In the genomic region with DNA sequence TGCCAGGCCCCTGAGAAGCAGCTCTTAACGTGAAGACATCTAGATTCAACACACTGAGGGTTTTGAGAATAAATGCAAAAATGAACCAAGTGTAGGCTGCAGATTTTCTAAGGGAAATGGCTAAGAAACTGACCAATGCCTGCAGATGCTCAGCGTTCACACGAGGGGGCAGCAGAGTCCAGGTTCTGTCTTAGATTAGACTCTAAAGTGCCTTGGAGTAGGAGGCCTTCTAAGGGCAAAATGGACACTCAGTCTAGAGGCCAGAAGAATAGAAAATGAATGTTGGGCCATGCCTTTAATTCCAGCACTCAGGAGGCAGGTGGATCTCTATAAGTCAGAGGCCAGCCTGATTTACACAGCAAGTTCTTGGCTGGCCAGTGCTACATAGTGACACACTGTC, we compare ENCODE assay signal across 9 mouse cellular contexts. TPM values are rescaled to one million over a fixed set of nuclear protein-coding genes. Genes with fewer than 3 reads are reported as not detected.
A peak's percentile ranks its signal among the peaks of the same experiment; 100 is the strongest.
DNase-seq lines count a peak whose midpoint lies in the region; ATAC-seq and TF ChIP-seq lines count a peak whose summit lies in the region.
"Had no signal": no experiment of that assay in that cellular context is flagged by ENCODE, and none has a peak within 500 bp of the region (broad histone marks: within the 10 kb centered on the region; RNA-seq: fewer than 3 reads in every experiment).

No protein-coding gene starts in this region.

- H3K27me3 ChIP-seq in intestine, embryonic 14.5 days (replicated peaks; ENCODE audit: control insufficient read depth, insufficient read depth, low read length) = no peaks in the 10 kb centered on the region
- no peaks in the 10 kb centered on the region for H3K27me3 ChIP-seq in lung, embryonic 15.5 days
- H3K27me3 ChIP-seq in small intestine, adult 2 months (ENCODE audit: control insufficient read depth, insufficient read depth, low read length) = no peaks in the 10 kb centered on the region

- no peaks in the 10 kb centered on the region for H3K36me3 ChIP-seq in intestine, embryonic 14.5 days (ENCODE audit: control insufficient read depth, insufficient read depth, low read length)
- H3K36me3 ChIP-seq in lung, embryonic 15.5 days = no peaks in the 10 kb centered on the region
- peaks cover 32% of the 10 kb centered on the region for H3K36me3 ChIP-seq in small intestine, adult 2 months (ENCODE audit: control insufficient read depth, insufficient read depth, low read length)
- H3K36me3 ChIP-seq: liver, embryonic 15.5 days had no signal

- ATAC-seq in intestine, embryonic 14.5 days (replicated peaks; ENCODE audit: low FRiP score, low TSS enrichment, low read depth) = peak; percentile 67; the same call in 1 of the 2 replicates
- peak; percentile 42; the same call in 1 of the 2 replicates for ATAC-seq in lung, embryonic 15.5 days (ENCODE audit: borderline replicate concordance, extremely low read depth, low FRiP score, low TSS enrichment)

- WGBS in intestine, embryonic 14.5 days = 3% methylated on average over 3 of the region's 3 CpGs
- WGBS in lung, embryonic 15.5 days = 3% methylated on average over 3 of the region's 3 CpGs
- WGBS in small intestine, adult 2 months = 2% methylated on average over 3 of the region's 3 CpGs

- no peaks in the 10 kb centered on the region for H3K9me3 ChIP-seq in intestine, embryonic 14.5 days (ENCODE audit: control insufficient read depth, low read length)
- no peaks in the 10 kb centered on the region for H3K9me3 ChIP-seq in lung, embryonic 15.5 days
- H3K9me3 ChIP-seq: liver, embryonic 15.5 days had no signal

- intact Hi-C loops in gastrocnemius, adult 2 months (cut with DNase I) = no loop called here

- H3K27ac ChIP-seq in gastrocnemius, adult 2 months = no peak overlapping the region
- no peak overlapping the region for H3K27ac ChIP-seq in cortical plate, adult 2 months (ENCODE audit: insufficient read depth, low read length)
- H3K27ac ChIP-seq in intestine, embryonic 14.5 days (ENCODE audit: low read depth) = no peak overlapping the region
- no peak overlapping the region for H3K27ac ChIP-seq in lung, embryonic 15.5 days
- H3K27ac ChIP-seq in small intestine, adult 2 months (ENCODE audit: insufficient read depth, low read depth, low read length) = no peak overlapping the region
- H3K27ac ChIP-seq: liver, embryonic 15.5 days had no signal

- TF ChIP-seq CTCF in gastrocnemius, adult 2 months (IDR thresholded peaks at IDR 0.05) = peak; percentile 96; the same call in 1 of the 2 replicates
- TF ChIP-seq CTCF in cortical plate, adult 2 months (IDR thresholded peaks at IDR 0.05; ENCODE audit: extremely low read depth, insufficient read depth, low read length) = peak; percentile 98
- peak; percentile 79; the same call in 1 of the 2 replicates for TF ChIP-seq CTCF in small intestine, adult 2 months (IDR thresholded peaks at IDR 0.05; ENCODE audit: extremely low read depth, insufficient read length, insufficient replicate concordance, low read depth, low read length)

- no peak overlapping the region for H3K4me3 ChIP-seq in gastrocnemius, adult 2 months
- H3K4me3 ChIP-seq in cortical plate, adult 2 months (ENCODE audit: insufficient read depth, low read length) = no peak overlapping the region
- H3K4me3 ChIP-seq in intestine, embryonic 14.5 days (ENCODE audit: low read depth, low read length) = no peak overlapping the region
- no peak overlapping the region for H3K4me3 ChIP-seq in lung, embryonic 15.5 days
- no peak overlapping the region for H3K4me3 ChIP-seq in small intestine, adult 2 months (ENCODE audit: low read depth, low read length)
- H3K4me3 ChIP-seq: liver, embryonic 15.5 days had no signal

- H3K4me2 ChIP-seq in intestine, embryonic 14.5 days (ENCODE audit: low read length) = no peak overlapping the region
- no peak overlapping the region for H3K4me2 ChIP-seq in lung, embryonic 15.5 days
- H3K4me2 ChIP-seq: liver, embryonic 15.5 days had no signal

- no peak for TF ChIP-seq POLR2A in cortical plate, adult 2 months (IDR thresholded peaks at IDR 0.05; ENCODE audit: extremely low read depth, insufficient read depth, low read length)
- no peak for TF ChIP-seq POLR2A in small intestine, adult 2 months (IDR thresholded peaks at IDR 0.05; ENCODE audit: low read depth, low read length)

- H3K4me1 ChIP-seq in cortical plate, adult 2 months (ENCODE audit: control insufficient read depth, insufficient read depth, low read length) = no peaks in the 10 kb centered on the region
- no peaks in the 10 kb centered on the region for H3K4me1 ChIP-seq in intestine, embryonic 14.5 days (replicated peaks; ENCODE audit: control insufficient read depth, insufficient read depth, low read length)
- no peaks in the 10 kb centered on the region for H3K4me1 ChIP-seq in lung, embryonic 15.5 days
- no peaks in the 10 kb centered on the region for H3K4me1 ChIP-seq in small intestine, adult 2 months (ENCODE audit: control insufficient read depth, insufficient read depth, insufficient read length, low read length)
- H3K4me1 ChIP-seq: liver, embryonic 15.5 days had no signal

- H3K9ac ChIP-seq in intestine, embryonic 14.5 days (ENCODE audit: low read length) = no peak overlapping the region
- no peak overlapping the region for H3K9ac ChIP-seq in lung, embryonic 15.5 days
- H3K9ac ChIP-seq: liver, embryonic 15.5 days had no signal

- peak; percentile 54 for DNase-seq in gastrocnemius, adult 2 months
- no peak for DNase-seq in gastrocnemius, adult 8-10 months (ENCODE audit: low spot score in 2 of 2)
- peak; percentile 86 for DNase-seq in 3T3-L1 (ENCODE audit: low read depth, low spot score)
- DNase-seq in T-cell, adult 2 months (ENCODE audit: low spot score) = peak; percentile 46
- peak; percentile 80 for DNase-seq in intestine, embryonic 14.5 days (ENCODE audit: low spot score)

RNA-seq across cellular contexts. Expression of a gene that starts 15.5 kb away (rescaled TPM):
- total RNA-seq in gastrocnemius, adult 2 months (2021) = 1 to 10 TPM; 7.5 to 9.3 TPM
- total RNA-seq in gastrocnemius, adult 8-10 months (2022) = 1 to 10 TPM; 6.5 to 9.0 (median 7.8) TPM
- 1.8 and 1.9 TPM in 2 replicates for polyA plus RNA-seq in cortical plate, adult 2 months (2012; rRNA removed)
- polyA plus RNA-seq in intestine, embryonic 14.5 days (2014; fragmentation: Nextera tagmentation; extraction: Ambion mirVana) = 8.5 and 9.7 TPM in 2 replicates
- 9.8 and 10.5 TPM in 2 replicates for polyA plus RNA-seq in lung, embryonic 15.5 days (2015; fragmentation: Nextera tagmentation; extraction: Ambion mirVana)
- 10.3 and 19.9 TPM in 2 replicates for polyA plus RNA-seq in small intestine, adult 2 months (2012; rRNA removed)

RNA-seq across cellular contexts. Expression of a gene that starts 17.6 kb away (rescaled TPM):
- not detected for total RNA-seq in gastrocnemius, adult 2 months (2021)
- not detected for total RNA-seq in gastrocnemius, adult 8-10 months (2022)
- polyA plus RNA-seq in cortical plate, adult 2 months (2012; rRNA removed) = not detected in 2 replicates
- polyA plus RNA-seq in intestine, embryonic 14.5 days (2014; fragmentation: Nextera tagmentation; extraction: Ambion mirVana) = 0.81 and 1.3 TPM in 2 replicates
- polyA plus RNA-seq in lung, embryonic 15.5 days (2015; fragmentation: Nextera tagmentation; extraction: Ambion mirVana) = not detected in 2 replicates
- 52.5 and 653 TPM in 2 replicates for polyA plus RNA-seq in small intestine, adult 2 months (2012; rRNA removed)
- polyA plus RNA-seq: liver, embryonic 15.5 days had no signal

RNA-seq across cellular contexts. Expression of a gene that starts 59.4 kb away (rescaled TPM):
- 1 to 10 TPM; 2.5 to 2.8 TPM for total RNA-seq in gastrocnemius, adult 2 months (2021)
- total RNA-seq in gastrocnemius, adult 8-10 months (2022) = 1 to 10 TPM; 1.8 to 7.5 (median 6.2) TPM
- 0.49 and 0.54 TPM in 2 replicates for polyA plus RNA-seq in cortical plate, adult 2 months (2012; rRNA removed)
- 0.34 and 0.36 TPM in 2 replicates for polyA plus RNA-seq in intestine, embryonic 14.5 days (2014; fragmentation: Nextera tagmentation; extraction: Ambion mirVana)
- polyA plus RNA-seq in lung, embryonic 15.5 days (2015; fragmentation: Nextera tagmentation; extraction: Ambion mirVana) = 0.86 TPM in 2 replicates
- 0.99 and 1.2 TPM in 2 replicates for polyA plus RNA-seq in small intestine, adult 2 months (2012; rRNA removed)

Comparison
In these comparisons a context has a peak if more than half of its experiments do, and no peak if none do; other contexts are left out.
1. DNase-seq: peak in gastrocnemius, adult 2 months (single experiment), 3T3-L1 (single experiment), T-cell, adult 2 months (single experiment) and intestine, embryonic 14.5 days (single experiment); none in gastrocnemius, adult 8-10 months (0 of 2).
2. RNA of a gene that starts 17.6 kb away (polyA plus RNA-seq): 52.5 to 653 TPM in small intestine, adult 2 months; 0.81 to 1.3 TPM in intestine, embryonic 14.5 days, not detected in lung, embryonic 15.5 days and not detected in cortical plate, adult 2 months; every median in the first group is over 10 times any median in the second.
3. Peak in every context shown above with its lines, with median percentiles within 50 percentile points of each other: CTCF ChIP-seq.